Mouse (Mus musculus) spleen, adult 2 months (tissue): Measurements from ENCODE around the gene Ptbp3.

Experiments used
- CTCF ChIP-seq: fragments of 200-500 bp; IDR thresholded peaks from 2 replicates; pipeline ENCODE4 v1.5.1; 2011; ENCODE audit warnings: mild to moderate bottlenecking, inconsistent platforms; ENCODE audit not compliant: insufficient read depth, insufficient read length, insufficient replicate concordance; ENCODE audit errors: extremely low read depth
- POLR2A ChIP-seq: fragments of 200-500 bp; IDR thresholded peaks from 2 replicates; pipeline ENCODE4 v1.6.1; 2011; ENCODE audit warnings: low read depth, low read length, inconsistent platforms

DNA sequence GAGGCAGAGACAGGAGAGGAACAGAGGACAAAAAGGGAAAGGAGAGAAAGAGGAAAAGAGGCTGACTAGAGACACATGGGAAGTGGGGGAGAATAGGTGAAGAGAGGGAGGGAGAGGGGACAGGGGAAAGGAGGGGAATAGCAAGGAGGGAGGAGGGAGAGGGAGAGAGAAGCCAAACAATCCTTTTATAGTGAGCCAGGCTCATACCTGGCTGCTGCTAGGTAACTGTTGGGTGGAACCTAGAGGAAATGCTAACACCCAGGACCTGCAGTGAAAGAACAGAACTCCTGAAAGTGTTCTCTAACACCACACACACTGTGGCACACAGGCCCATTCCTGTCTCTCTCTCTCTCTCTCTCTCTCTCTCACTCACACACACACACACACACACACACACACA, 126.4 kb downstream of the Ptbp3 start:
- TF ChIP-seq POLR2A (no peak), CTCF (no peak)
